Mouse (Mus musculus) ES-Bruce4 (cell line): ENCODE data around the gene Phex.

Experiments
- CTCF ChIP-seq: IDR thresholded peaks from one replicate; pipeline ENCODE4 v1.8.1; 2011; ENCODE audit warnings: low read depth, low read length
- POLR2A ChIP-seq: IDR thresholded peaks from one replicate; pipeline ENCODE4 v1.8.1; 2011; ENCODE audit warnings: low read length; ENCODE audit not compliant: insufficient read depth

DNA sequence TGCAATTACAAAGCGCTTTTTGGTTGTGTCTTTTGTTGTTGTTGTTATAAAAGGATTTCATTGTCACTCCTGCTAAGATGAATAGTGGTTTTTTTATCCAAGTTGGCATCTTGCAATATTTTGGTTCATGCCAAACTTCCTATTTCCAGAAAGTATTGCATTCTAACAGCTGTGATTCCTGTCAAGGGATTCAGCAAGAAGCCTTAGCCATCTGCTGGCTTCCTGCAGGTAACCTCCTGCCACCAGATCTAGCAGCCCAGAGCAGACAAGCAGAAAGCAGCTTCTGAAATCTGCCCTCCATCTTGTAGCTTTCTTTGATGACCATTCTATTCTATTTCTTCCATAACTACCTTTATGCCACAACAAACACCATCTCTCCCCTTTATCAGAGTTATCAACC is 212.4 kb downstream of the Phex start:
- TF ChIP-seq POLR2A (no peak), CTCF (no peak)
